Mouse (Mus musculus): ENCODE results near the gene Efcab11.

The Efcab11 gene

GRCm38 (mm10) chr12:99884269-99885261 is at the start of gene Efcab11, which contains the start of gene Tdp1:
Efcab11 (minus strand) TSS chr12:99884439.
Tdp1 (plus strand) TSS chr12:99884517.
- peak; percentile 95 for DNase-seq (ENCODE audit: low spot score)

DNA sequence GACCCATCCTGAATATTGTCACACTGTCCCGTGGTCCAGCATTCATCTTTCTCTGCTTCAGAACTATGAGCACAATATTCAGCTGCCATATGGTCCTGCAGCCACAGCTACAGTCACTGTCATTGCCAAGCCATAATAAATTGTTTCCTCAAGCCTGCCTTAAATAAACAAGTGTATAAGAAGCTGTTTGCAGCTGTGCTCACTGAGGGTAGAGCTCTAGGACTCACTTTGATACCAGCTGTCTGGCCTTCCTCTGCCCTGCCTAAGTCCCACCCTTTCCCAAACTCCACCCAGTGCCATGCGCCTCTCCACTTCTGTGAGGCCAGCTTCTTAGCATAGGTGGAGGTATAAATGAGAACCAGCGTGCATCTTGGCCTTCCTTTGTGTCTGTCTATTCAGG is 49.4 kb upstream of the Efcab11 start:
- DNase-seq (ENCODE audit: low spot score), result no peak

GRCm38 (mm10) chr12:99932245-99932644 is 48.0 kb upstream of the Efcab11 start:
- DNase-seq (ENCODE audit: low spot score), result no peak

- DNase-seq (ENCODE audit: low spot score), result no peak
These were observed 44.9 kb upstream of the Efcab11 start for GRCm38 (mm10) chr12:99929160-99929559.

DNA sequence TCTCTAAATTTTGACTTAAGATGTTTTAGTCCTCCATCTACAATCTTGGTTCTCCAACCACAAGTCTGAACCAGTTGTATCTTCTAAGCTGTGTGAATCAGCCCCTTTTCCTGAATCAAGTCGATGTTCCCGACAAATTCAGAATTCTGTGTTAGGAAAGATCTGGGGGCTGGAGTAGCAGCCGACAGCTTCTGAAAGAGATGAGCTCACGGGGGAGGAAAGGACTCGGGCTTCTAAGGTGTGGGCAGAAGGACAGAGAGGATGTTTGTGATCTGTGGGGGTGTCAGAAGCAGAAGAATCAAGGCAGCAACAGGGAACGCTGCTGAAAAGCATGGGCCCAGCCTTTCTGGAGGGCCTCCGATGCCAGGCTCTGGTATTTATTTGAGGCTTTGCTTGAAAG is 44.1 kb upstream of the Efcab11 start:
- no peak for DNase-seq (ENCODE audit: low spot score)

DNA sequence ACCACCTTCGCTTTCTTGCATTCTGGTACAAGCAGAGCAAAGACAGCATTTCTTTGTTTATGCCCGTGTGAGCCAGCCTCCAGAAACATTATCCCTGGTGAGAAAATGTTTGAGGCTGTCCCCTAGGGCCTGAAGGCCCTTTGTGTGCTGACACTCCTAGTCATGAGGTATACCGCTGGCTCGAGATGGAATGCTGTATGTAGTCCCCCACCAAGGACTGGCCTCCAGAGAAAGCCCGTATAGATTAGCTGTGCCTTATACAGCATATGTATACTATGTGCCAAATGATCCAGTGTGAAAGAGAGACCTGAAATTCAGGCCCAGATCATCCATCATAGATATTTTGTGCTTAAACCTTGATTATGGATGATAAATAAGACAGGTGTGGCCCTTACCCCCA is 39.5 kb upstream of the Efcab11 start:
- no peak for DNase-seq (ENCODE audit: low spot score)

GRCm38 (mm10) chr12:99923131-99923606 is 38.9 kb upstream of the Efcab11 start:
- DNase-seq (ENCODE audit: low spot score), result no peak

DNA sequence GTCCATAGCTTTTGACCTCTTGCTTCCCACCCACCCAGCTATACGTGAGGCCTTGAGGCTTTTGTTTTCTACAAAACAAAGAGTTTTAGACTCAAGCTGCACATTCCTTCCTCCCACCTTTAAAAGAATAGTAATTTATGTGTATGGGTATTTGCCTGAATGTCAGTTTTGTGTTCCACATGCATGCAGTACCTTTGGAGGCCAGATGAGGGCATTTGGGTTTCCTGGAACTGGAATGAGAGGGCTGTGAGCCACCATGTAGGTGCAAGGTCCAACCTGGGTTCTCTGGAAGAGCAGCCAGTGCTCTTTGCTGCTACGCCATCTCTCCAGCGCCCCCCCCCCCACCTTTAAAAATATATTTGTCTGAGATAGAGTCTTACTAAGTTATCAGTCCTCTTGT is 36.8 kb upstream of the Efcab11 start:
- DNase-seq (ENCODE audit: low spot score), result no peak

DNA sequence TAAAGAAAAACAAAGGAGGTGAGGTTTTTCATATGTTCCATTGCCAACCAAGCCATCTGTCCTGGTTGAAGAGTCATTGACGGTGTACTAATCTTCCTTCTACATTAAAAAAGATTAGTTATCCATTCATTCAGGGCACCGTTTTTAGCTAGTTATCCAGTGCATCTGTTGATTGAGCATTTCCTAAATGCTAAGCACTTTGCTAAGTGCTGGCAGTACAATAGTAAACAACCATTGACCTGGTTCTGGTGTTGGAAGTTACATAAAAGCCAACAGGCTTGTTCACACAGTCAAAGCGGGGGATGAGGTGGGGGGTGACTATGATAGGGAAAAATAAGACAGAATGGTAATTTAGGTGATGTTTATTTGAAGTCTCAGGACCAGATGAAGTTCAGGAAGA is 35.4 kb upstream of the Efcab11 start:
- DNase-seq (ENCODE audit: low spot score), result no peak

DNA sequence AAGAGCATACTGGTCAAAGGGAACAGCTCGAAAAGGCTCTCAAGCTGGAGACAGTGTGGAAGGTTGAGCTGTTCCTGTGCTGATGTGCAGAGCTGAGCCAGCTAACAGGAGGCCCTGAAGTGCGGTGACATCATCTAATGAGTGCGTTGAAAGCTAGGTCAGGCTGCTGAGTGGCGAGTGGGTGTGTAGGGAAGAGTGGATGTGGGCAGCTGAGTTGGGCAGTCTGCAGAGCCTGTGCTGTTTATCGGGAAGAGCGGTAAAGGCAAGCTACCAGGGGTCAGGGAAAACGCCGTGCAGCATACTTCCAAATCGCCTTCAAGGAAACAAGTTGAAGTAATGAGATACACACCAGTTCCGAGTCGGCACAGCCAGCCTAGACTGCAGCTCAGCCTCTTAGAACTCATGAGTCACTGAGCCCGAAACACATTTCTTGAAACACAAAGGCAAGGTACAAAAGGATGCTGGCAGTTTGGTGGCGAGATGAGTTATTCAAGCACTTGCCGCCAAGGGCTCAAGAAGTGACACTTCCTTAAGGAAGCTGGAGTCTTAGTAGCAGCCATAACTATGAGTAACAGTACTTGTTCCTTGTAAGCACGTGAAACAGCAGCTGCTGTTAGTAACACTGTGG is 33.7 kb upstream of the Efcab11 start:
- DNase-seq (ENCODE audit: low spot score), result no peak

DNA sequence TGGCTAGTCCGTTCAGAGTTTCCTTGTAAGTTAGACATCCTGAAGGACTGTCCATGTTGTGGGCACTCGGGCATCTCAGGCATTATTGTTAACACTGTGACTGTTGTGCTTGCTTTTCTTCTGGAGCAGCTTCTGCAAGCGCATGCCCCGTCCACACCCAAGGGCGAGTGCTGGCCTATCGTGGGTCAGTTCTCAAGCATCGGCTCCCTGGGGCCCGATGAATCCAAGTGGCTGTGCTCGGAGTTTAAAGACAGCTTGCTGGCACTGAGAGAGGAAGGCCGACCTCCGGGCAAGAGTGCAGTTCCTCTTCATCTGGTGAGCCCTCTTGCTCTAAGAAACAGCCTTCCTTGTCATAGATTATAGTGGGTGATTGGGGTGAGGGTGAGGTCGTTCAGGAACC is 27.2 kb upstream of the Efcab11 start:
- no peak for DNase-seq (ENCODE audit: low spot score)

DNA sequence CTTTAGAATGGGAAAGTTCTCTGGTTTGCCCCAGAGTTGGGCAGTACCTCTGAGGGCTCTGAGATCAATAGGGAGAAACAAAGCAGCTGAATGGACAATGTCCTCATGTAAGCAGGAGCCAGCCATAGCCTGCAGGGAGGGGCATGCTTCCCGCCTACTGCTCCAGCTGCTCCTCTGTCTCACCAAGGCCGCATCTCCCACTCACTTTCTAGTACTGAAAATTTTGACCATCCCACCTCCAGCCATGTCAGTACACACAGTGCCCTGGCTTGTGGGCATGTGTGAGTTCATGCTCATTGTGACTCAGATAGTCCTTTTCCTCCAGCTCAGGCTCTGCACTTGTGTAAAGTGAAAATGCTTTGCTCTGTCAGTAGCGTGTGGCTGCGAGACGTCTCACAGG is 20.3 kb upstream of the Efcab11 start:
- DNase-seq (ENCODE audit: low spot score), result no peak

DNA sequence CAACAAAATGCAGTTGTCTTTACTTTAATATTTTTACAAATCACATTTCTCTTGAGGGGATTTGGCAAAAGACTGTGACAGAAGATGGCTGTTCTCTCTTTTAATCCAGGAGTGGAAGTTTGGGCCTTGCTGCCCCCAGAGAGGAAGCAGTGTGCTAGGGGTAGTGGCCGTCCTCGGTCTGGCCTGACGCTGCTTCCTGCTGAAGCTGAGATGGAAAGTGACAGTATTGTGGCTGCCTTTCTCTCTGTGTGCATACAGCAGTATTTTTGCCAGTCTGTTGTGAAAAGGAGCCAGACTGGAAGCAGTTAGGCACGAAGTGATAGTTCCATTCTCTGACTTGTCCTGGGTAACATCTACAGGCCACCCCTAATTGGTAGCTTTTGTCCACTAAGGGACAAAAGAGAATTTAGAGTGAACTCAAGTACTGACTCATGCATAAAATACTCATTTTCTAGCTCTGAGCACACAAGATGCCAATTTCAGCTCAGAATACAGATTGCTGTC is 18.7 kb upstream of the Efcab11 start:
- no peak for DNase-seq (ENCODE audit: low spot score)

GRCm38 (mm10) chr12:99901973-99902866 is 18.0 kb upstream of the Efcab11 start:
- DNase-seq (ENCODE audit: low spot score), result no peak

DNA sequence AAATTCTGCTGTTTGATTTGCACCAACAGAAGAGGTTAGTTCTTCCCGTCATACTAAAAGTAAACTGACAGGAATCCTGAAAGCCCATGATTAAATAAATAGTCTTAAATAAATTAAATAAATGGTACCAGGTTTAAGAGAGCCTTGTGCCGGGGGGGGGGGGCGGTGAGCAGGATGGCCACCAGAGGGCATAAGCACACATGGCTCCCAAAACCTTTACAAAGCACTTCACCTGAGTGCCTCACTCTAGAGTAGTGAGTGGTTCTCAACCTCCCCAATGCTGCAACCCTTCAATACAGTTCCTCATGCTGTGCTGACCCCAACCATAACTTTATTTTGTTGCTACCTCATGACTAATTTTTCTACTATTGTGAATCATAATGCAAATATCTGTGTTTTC is 15.8 kb upstream of the Efcab11 start:
- no peak for DNase-seq (ENCODE audit: low spot score)

DNA sequence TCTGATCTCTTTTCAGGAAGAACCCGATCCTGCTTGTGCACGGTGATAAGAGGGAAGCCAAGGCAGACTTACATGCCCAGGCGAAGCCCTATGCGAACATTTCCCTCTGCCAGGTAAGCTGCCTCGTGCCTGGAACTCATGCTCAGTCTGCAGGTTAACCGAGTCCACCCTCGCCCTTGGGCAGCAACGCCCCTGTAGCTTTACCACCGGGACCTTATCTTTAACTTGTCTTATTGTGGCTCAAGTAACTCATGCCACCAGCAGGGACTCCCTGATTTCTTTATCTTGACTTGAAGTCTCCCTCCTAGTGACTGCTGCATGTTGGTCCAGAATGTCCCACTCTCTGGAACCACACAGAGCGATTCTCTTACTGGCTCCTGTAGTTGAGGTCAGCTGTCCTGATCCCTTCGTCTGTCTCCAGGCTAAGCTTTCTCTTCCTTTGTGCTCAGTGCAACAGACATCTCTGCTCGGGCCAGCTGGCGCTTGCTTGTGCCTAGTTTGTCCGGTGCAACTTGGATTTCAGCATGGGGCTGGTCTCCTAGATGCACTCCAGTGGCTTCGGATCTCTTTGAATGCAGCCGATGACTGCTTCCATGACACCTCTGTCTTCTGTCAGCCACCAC is 14.1 kb upstream of the Efcab11 start:
- DNase-seq (ENCODE audit: low spot score), result no peak

- no peak for DNase-seq (ENCODE audit: low spot score)
These were observed 13.6 kb upstream of the Efcab11 start for GRCm38 (mm10) chr12:99897846-99898245.

GRCm38 (mm10) chr12:99885282-99885901 is 1.2 kb upstream of the Efcab11 start:
- DNase-seq (ENCODE audit: low spot score), result no peak

DNA sequence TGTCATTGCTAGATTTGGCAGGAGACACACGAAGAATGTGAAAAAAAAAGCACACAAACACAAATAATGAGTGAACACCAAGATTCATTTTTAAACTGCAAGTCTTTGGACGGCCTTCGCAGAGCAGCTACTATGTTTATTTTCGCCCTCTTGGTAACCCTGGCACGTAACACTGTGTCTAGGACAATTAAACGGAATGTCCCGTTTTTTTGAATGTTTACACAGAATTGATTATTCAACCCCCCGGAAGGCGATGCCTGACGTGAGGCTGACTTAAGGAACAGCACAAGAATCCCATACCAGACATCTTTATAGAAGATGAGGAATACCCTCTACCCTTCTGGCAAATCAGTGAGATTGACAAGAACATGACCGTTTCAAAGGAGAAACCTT is 530 bp downstream of the Efcab11 start:
- no peak for DNase-seq (ENCODE audit: low spot score)

- peak; percentile 94 for DNase-seq (ENCODE audit: low spot score)
These were observed 1.1 kb downstream of the Efcab11 start for GRCm38 (mm10) chr12:99883000-99883712.

Measured in yolk sac, embryonic 10.5 days (tissue).